Mouse (Mus musculus): ENCODE measurements around the gene Jun.
A peak's percentile ranks its signal among the peaks of the same experiment; 100 is the strongest.

Jun gene

DNA sequence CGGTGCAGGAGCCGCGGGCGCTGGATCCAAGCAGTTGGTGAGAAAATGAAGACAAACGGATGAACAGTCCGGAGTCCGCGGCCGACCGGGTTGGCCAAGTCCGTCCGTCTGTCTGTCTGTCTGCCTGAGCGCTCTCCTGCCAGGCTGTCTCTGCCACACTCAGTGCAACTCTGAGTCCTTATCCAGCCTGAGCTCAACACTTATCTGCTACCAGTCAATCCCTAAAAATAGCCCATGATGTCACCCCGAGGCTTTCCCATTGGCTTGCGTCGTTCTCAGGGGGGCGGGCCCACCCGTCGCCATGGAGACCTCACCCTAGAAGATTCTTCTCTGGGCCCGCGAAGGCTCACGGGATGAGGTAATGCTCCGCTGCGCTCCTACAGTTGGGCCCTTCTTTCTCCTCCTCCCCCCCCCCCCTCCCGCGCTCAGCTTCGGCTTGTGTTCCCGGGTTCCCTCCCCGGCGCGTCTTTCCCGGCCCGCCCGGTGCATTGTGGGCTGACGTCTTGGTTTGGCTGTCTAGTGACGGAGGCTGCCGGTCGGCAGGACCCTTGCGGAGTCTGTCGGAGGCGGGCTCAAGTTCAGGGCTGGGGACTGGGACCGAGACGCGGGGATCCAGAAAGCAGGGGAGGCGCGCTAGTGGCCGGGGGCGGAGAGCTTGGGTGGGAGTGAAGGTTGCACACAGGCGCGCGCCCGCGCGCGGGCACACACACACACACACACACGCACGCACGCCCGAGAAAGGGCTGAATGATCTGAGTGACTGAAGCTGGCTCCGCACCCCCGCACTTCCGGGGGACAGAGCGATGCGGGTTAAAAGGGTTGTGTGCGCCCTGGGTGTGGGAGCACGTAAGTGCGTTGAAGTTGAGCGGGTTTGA lies at the start of gene Jun:
TSS of gene Jun (minus strand) at position 198 of the 875 bp plus-strand sequence.
- Histone ChIP-seq H3K36me3 (ENCODE audit: control insufficient read depth, insufficient read depth, low read length, poor library complexity, severe bottlenecking) (no peaks in the 10 kb centered on the region), H3K27me3 (ENCODE audit: control insufficient read depth, insufficient read depth, low read length, poor library complexity, severe bottlenecking) (no peaks in the 10 kb centered on the region)
- DNase-seq (ENCODE audit: low read depth, low spot score), result peak; percentile 100

DNA sequence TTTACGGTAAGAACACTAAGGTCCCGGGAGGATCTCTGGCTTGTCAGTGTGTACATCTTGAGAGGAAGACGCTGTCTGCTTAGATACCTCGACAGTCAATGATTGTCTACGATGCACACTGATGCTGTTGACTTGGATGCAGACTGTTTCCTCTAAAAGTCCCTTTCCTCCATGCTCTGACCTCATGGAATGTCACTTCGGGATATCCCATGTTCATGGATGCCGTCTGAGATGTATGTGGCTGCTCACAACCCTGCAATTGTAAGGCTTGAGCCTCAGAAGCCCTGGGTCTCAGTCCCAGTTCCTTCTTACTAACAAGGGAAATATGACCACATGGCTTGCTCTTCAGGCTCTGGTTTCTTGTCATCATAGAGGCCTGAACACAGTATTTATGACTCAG lies 49.7 kb upstream of the Jun start:
- DNase-seq (ENCODE audit: low read depth, low spot score), result no peak
- Histone ChIP-seq H3K36me3 (ENCODE audit: control insufficient read depth, insufficient read depth, low read length, poor library complexity, severe bottlenecking) (no peaks in the 10 kb centered on the region), H3K27me3 (ENCODE audit: control insufficient read depth, insufficient read depth, low read length, poor library complexity, severe bottlenecking) (no peaks in the 10 kb centered on the region)

DNA sequence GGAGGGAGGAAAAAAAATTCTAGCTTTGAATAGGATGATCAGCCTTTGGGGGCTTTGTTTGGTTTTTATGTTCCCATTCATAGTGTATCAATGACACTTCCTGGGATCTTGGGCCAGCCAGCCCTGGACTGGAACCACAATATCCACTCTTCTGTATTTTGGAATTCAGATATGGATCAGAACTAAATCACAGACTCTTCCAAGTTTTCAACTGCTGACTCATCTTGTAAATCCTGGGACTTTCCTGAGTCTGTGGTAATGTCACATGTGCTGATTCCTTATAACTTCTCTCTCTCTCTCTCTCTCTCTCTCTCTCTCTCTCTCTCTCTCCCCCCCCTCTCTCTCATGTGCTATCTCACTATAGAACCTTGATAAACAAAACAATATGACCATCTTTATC lies 48.7 kb upstream of the Jun start:
- no peak for DNase-seq (ENCODE audit: low read depth, low spot score)
- H3K27me3 ChIP-seq (ENCODE audit: control insufficient read depth, insufficient read depth, low read length, poor library complexity, severe bottlenecking), result no peaks in the 10 kb centered on the region
- H3K36me3 ChIP-seq (ENCODE audit: control insufficient read depth, insufficient read depth, low read length, poor library complexity, severe bottlenecking), result no peaks in the 10 kb centered on the region

DNA sequence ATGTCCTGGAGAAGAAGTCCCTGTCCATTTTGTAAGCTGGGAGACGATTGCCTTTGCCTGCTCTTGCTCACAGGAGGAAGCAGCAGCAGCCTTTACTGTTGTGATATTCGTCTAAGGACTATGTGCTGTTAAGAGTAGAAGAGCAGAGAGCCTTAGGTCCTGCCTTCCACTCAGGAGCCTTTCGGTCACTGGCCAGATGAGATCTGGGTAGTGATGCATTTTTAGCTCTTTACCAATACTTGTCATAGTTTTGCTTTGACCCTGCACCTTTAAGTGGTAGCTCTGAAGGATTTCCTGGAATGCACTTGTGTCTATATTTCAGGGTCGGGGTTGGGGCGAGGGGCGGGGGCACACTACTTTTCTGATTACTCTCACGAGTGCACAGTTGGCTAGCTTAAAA lies 47.4 kb upstream of the Jun start:
- no peaks in the 10 kb centered on the region for H3K27me3 ChIP-seq (ENCODE audit: control insufficient read depth, insufficient read depth, low read length, poor library complexity, severe bottlenecking)
- no peaks in the 10 kb centered on the region for H3K36me3 ChIP-seq (ENCODE audit: control insufficient read depth, insufficient read depth, low read length, poor library complexity, severe bottlenecking)
- no peak for DNase-seq (ENCODE audit: low read depth, low spot score)

GRCm38 (mm10) chr4:95098722-95099097 lies 46.7 kb upstream of the Jun start:
- no peaks in the 10 kb centered on the region for H3K27me3 ChIP-seq (ENCODE audit: control insufficient read depth, insufficient read depth, low read length, poor library complexity, severe bottlenecking)
- no peak for DNase-seq (ENCODE audit: low read depth, low spot score)
- H3K36me3 ChIP-seq (ENCODE audit: control insufficient read depth, insufficient read depth, low read length, poor library complexity, severe bottlenecking), result no peaks in the 10 kb centered on the region

DNA sequence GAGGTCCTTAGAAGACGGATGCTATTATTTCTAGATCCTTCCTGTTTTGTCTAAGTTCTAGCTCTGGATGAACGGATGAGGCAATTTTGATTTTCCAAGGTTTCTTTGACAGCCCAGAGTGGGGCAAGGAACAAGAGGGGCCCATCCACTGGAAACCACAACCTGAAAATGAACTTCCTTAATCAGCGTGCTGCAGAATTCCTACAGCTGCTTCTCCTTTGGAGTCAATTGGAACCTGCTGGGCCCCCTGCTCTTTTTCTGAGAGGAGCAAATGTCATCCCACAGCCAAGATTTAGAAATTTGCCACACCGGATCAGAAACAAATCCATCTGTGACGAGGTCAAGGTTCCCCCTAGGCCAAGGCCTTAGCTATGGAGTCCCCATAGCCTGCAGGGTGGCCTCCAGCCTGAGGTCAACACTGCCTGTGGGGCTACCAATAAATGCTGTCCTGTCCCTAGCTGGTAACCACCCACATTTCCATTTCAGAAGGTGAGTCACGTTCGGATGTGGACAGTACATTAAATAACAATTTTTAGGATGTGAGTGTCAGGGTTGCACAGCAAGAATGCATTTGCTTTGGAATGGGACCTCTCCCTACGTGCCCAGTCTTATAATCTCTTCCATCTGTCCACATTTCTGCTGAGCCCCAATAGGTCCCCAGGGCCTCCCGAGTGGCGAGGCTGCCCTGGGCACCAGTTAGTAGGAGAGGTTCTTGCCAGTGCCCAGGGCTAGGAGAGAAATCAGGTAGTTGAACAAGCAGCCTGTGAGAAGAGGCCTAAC lies 46.1 kb upstream of the Jun start:
- DNase-seq (ENCODE audit: low read depth, low spot score), result no peak
- Histone ChIP-seq H3K27me3 (ENCODE audit: control insufficient read depth, insufficient read depth, low read length, poor library complexity, severe bottlenecking) (no peaks in the 10 kb centered on the region), H3K36me3 (ENCODE audit: control insufficient read depth, insufficient read depth, low read length, poor library complexity, severe bottlenecking) (no peaks in the 10 kb centered on the region)

GRCm38 (mm10) chr4:95096731-95097130 lies 44.7 kb upstream of the Jun start:
- Histone ChIP-seq H3K36me3 (ENCODE audit: control insufficient read depth, insufficient read depth, low read length, poor library complexity, severe bottlenecking) (no peaks in the 10 kb centered on the region), H3K27me3 (ENCODE audit: control insufficient read depth, insufficient read depth, low read length, poor library complexity, severe bottlenecking) (no peaks in the 10 kb centered on the region)
- no peak for DNase-seq (ENCODE audit: low read depth, low spot score)

DNA sequence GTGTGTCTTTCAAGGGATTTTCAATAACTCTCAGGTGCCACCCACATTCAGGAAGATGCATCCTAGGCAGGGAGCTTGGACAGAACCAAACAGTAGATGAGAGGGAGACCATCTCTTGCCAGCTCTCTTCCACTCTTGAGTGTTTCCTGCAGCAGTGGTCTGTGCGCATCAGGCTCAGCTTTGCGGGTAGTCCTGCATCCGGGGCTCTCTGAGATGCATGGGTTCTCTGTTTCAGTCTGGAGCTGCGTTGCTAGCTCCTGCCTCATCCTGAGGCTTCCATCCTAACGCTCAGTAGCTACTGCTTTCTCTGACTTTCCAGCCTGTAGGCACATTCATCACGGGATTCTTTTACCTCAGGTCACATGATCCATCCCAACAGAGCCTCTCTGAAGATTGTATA lies 43.9 kb upstream of the Jun start:
- no peak for DNase-seq (ENCODE audit: low read depth, low spot score)
- H3K36me3 ChIP-seq (ENCODE audit: control insufficient read depth, insufficient read depth, low read length, poor library complexity, severe bottlenecking), result no peaks in the 10 kb centered on the region
- no peaks in the 10 kb centered on the region for H3K27me3 ChIP-seq (ENCODE audit: control insufficient read depth, insufficient read depth, low read length, poor library complexity, severe bottlenecking)

DNA sequence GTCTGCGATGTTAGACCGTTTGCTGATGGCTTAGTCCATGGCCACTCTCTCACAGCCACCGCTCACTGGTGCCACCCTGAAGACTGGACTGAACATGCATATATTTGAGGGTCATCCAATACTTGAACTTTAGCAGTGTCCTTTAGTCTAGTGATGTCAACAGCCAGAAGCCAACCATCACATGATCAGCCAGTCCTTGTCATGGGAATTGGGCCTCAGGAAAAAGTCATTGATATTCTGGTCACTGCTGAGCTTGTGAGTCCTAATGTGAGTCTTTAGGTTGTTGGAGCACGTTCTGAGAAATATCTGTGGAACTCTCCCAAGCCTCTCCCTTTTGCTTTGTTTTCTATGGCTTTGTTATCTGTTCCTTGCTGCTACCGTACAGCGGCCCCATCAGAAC lies 43.3 kb upstream of the Jun start:
- Histone ChIP-seq H3K36me3 (ENCODE audit: control insufficient read depth, insufficient read depth, low read length, poor library complexity, severe bottlenecking) (no peaks in the 10 kb centered on the region), H3K27me3 (ENCODE audit: control insufficient read depth, insufficient read depth, low read length, poor library complexity, severe bottlenecking) (no peaks in the 10 kb centered on the region)
- no peak for DNase-seq (ENCODE audit: low read depth, low spot score)

GRCm38 (mm10) chr4:95094700-95095113 lies 42.7 kb upstream of the Jun start:
- DNase-seq (ENCODE audit: low read depth, low spot score), result no peak
- no peaks in the 10 kb centered on the region for H3K27me3 ChIP-seq (ENCODE audit: control insufficient read depth, insufficient read depth, low read length, poor library complexity, severe bottlenecking)
- H3K36me3 ChIP-seq (ENCODE audit: control insufficient read depth, insufficient read depth, low read length, poor library complexity, severe bottlenecking), result no peaks in the 10 kb centered on the region

DNA sequence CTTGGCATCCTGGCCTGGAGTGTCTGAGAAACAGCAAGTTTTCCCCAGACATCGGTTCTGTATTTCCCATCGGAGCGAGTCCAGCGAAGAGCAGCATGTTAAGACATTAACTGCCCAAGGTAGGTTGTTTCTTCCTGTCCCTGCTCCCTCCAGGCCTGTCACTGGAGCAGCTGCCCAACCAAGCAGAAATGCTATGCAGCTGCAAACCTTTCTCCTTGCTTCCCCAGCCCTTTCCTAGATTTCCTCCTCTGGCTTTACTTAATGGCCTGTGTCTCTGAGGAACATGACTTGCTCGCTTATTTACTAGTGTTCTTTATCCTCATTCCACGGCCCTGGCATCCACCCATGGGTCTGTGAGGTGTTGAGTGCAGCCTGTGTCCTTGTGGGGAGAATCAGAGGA lies 41.6 kb upstream of the Jun start:
- no peaks in the 10 kb centered on the region for H3K36me3 ChIP-seq (ENCODE audit: control insufficient read depth, insufficient read depth, low read length, poor library complexity, severe bottlenecking)
- H3K27me3 ChIP-seq (ENCODE audit: control insufficient read depth, insufficient read depth, low read length, poor library complexity, severe bottlenecking), result no peaks in the 10 kb centered on the region
- no peak for DNase-seq (ENCODE audit: low read depth, low spot score)

- DNase-seq (ENCODE audit: low read depth, low spot score), result no peak
- H3K27me3 ChIP-seq (ENCODE audit: control insufficient read depth, insufficient read depth, low read length, poor library complexity, severe bottlenecking), result no peaks in the 10 kb centered on the region
Observed at GRCm38 (mm10) chr4:95092516-95092915, 40.5 kb upstream of the Jun start.

GRCm38 (mm10) chr4:95091536-95091935 lies 39.5 kb upstream of the Jun start:
- no peaks in the 10 kb centered on the region for H3K36me3 ChIP-seq (ENCODE audit: control insufficient read depth, insufficient read depth, low read length, poor library complexity, severe bottlenecking)
- no peak for DNase-seq (ENCODE audit: low read depth, low spot score)
- H3K27me3 ChIP-seq (ENCODE audit: control insufficient read depth, insufficient read depth, low read length, poor library complexity, severe bottlenecking), result no peaks in the 10 kb centered on the region

More at GRCm38 (mm10) chr4:95092516-95092915, 40.5 kb upstream of the Jun start:
- H3K36me3 ChIP-seq (ENCODE audit: control insufficient read depth, insufficient read depth, low read length, poor library complexity, severe bottlenecking), result no peaks in the 10 kb centered on the region

GRCm38 (mm10) chr4:95089968-95090367 lies 37.9 kb upstream of the Jun start:
- H3K27me3 ChIP-seq (ENCODE audit: control insufficient read depth, insufficient read depth, low read length, poor library complexity, severe bottlenecking), result no peaks in the 10 kb centered on the region
- DNase-seq (ENCODE audit: low read depth, low spot score), result no peak
- no peaks in the 10 kb centered on the region for H3K36me3 ChIP-seq (ENCODE audit: control insufficient read depth, insufficient read depth, low read length, poor library complexity, severe bottlenecking)

- no peaks in the 10 kb centered on the region for H3K36me3 ChIP-seq (ENCODE audit: control insufficient read depth, insufficient read depth, low read length, poor library complexity, severe bottlenecking)
- H3K27me3 ChIP-seq (ENCODE audit: control insufficient read depth, insufficient read depth, low read length, poor library complexity, severe bottlenecking), result no peaks in the 10 kb centered on the region
- no peak for DNase-seq (ENCODE audit: low read depth, low spot score)
Observed at GRCm38 (mm10) chr4:95089053-95089452, 37.0 kb upstream of the Jun start.

All from splenic B cell, adult 2 months (primary cell).